Comparison of ENCODE assay signal across 8 mouse cellular contexts in genomic region chr17:5849421-5849910, GRCm38 (mm10). TPM values are rescaled to one million over a fixed set of nuclear protein-coding genes. Genes with fewer than 3 reads are reported as not detected.
DNase-seq lines count a peak whose midpoint lies in the region; ATAC-seq and TF ChIP-seq lines count a peak whose summit lies in the region.

No protein-coding gene starts in this region.

- WGBS in hindbrain, postnatal 0 days = 13% methylated on average over 18 of the region's 18 CpGs

- H3K4me2 ChIP-seq in hindbrain, postnatal 0 days (ENCODE audit: low read depth, low read length) = peak overlapping the region; percentile 63

- no peaks in the 10 kb centered on the region for H3K9me3 ChIP-seq in hindbrain, postnatal 0 days (ENCODE audit: low read length)

- no peaks in the 10 kb centered on the region for H3K27me3 ChIP-seq in hindbrain, postnatal 0 days (ENCODE audit: insufficient read depth, low read length)

- ATAC-seq in common myeloid progenitor, adult 5-6 weeks (replicated peaks; ENCODE audit: low read depth, poor library complexity, severe bottlenecking) = peak; percentile 11; the same call in 1 of the 2 replicates
- ATAC-seq in hindbrain, postnatal 0 days = peak; percentile 47; the same call in 1 of the 2 replicates

- TF ChIP-seq CTCF in hindbrain, postnatal 0 days (IDR thresholded peaks at IDR 0.05; ENCODE audit: low read depth) = no peak
- no peak for TF ChIP-seq CTCF in left cerebral cortex, adult 2 months (IDR thresholded peaks at IDR 0.05)

- peak overlapping the region; percentile 46 for H3K27ac ChIP-seq in hindbrain, postnatal 0 days
- H3K27ac ChIP-seq in left cerebral cortex, adult 2 months = peak overlapping the region; percentile 41; the same call in 1 of the 2 replicates

- 0 out of 2 replicates have a peak, but pooled peaks cover 5% of the 10 kb centered on the region for H3K4me1 ChIP-seq in hindbrain, postnatal 0 days (ENCODE audit: insufficient read depth, low read length)

- H3K4me3 ChIP-seq in hindbrain, postnatal 0 days (ENCODE audit: low read length) = peak overlapping the region; percentile 26
- H3K4me3 ChIP-seq in left cerebral cortex, adult 2 months = peak overlapping the region; percentile 28

- H3K36me3 ChIP-seq in hindbrain, postnatal 0 days (ENCODE audit: insufficient read depth, low read length) = no peaks in the 10 kb centered on the region

- 0 out of 2 replicates have a peak overlapping the region, but pooled peaks have one; percentile 44 for H3K9ac ChIP-seq in hindbrain, postnatal 0 days (replicated peaks; ENCODE audit: low read length)

- DNase-seq in ZHBTc4 (ENCODE audit: low read depth, low spot score) = peak; percentile 57
- DNase-seq in gastrocnemius, postnatal 10 days = peak; percentile 67
- peak; percentile 80 for DNase-seq in hindbrain, postnatal 0 days (ENCODE audit: low spot score)
- peak; percentile 31 to 45 for DNase-seq in left cerebral cortex, adult 2 months (ENCODE audit: extremely low spot score in 1 of 2, low spot score in 2 of 2)
- DNase-seq in lung, postnatal 36 days = peak; percentile 88
- peak; percentile 45 for DNase-seq in right cerebral cortex, postnatal 25 days
- no peak for DNase-seq in T-cell, adult 2 months (ENCODE audit: low spot score)

- intact Hi-C loops in left cerebral cortex, adult 2 months (cut with DNase I) = no loop called here

RNA-seq across cellular contexts. Expression of gene Snx9, which starts 8.3 kb away (rescaled TPM):
- total RNA-seq in common myeloid progenitor, adult 5-6 weeks (2017) = 28.0 and 36.5 TPM in 2 replicates
- 10 to 100 TPM; 28.2 to 29.8 TPM for total RNA-seq in gastrocnemius, postnatal 10 days (2021)
- total RNA-seq in hindbrain, postnatal 0 days (2014; rRNA removed) = 6.2 and 12.5 TPM in 2 replicates
- polyA plus RNA-seq in hindbrain, postnatal 0 days (2015; fragmentation: Nextera tagmentation; extraction: Ambion mirVana) = 6.7 and 7.0 TPM in 2 replicates
- 10 to 100 TPM; 14.7 to 16.6 TPM for total RNA-seq in left cerebral cortex, adult 2 months (2021)
